Mouse (Mus musculus) skeletal muscle tissue, adult 2 months (tissue): ENCODE data around the gene Znrd1as.

Experiments used
- DNase-seq: peaks from one replicate; pipeline ENCODE4 v3.0.0-alpha.2; 2012; ENCODE audit warnings: low read depth, low spot score

The Znrd1as gene

GRCm38 (mm10) chr17:36997033-36997735 lies 38.8 kb downstream of the Znrd1as start:
- DNase-seq = peak; percentile 30

- DNase-seq = no peak
These were observed 40.1 kb downstream of the Znrd1as start for GRCm38 (mm10) chr17:36998477-36998876.

GRCm38 (mm10) chr17:37000863-37001262 lies 42.5 kb downstream of the Znrd1as start, which contains the start of gene Zfp57:
Gene Zfp57, plus strand, starts transcription at chr17:37001163.
- no peak for DNase-seq

- no peak for DNase-seq
These were observed 44.3 kb downstream of the Znrd1as start for GRCm38 (mm10) chr17:37002364-37003330.

GRCm38 (mm10) chr17:37003366-37003765 lies 45.0 kb downstream of the Znrd1as start:
- DNase-seq = no peak

GRCm38 (mm10) chr17:37008161-37008560 lies 49.8 kb downstream of the Znrd1as start:
- DNase-seq = no peak

- DNase-seq = no peak
These were observed 51.2 kb downstream of the Znrd1as start for GRCm38 (mm10) chr17:37009460-37010042.

DNA sequence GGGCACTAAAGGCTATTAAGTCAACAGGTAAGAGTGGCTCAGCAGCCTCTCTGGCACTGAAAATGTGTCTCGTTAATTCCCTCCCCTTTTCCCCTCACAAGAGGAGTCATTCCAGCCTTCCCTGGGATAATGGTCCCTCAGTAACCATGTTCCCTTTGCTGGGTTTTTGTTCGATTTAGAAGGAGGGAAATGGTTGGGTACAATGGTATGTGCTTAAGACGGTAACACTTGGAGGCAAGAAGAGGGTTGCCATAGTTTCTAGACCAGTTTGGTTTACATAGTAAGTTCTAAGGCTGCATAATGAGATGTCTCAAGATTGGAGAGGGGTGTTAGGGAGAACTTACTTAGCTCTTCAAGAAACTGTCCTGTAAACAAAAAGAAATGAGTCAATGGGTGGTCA lies 53.3 kb downstream of the Znrd1as start:
- no peak for DNase-seq

DNA sequence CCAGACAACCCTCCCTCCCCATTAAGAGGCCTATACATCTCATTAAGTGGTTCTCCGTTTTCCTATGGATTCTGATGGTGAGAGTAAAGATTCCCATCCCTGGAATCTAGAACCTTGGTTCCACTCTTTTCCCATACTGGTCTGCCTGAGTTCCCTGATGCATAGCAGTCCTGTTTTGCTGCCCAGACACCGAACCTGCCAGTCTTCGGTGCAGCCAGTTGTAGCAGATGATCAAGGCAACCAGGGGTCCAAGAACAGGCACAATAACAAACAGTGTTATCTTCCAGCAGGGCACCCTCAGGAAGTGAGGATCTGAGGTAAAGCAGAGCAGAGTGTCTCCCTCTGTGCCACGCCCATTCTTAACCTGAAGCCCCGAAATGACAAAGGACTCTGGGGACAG lies 53.7 kb downstream of the Znrd1as start:
- DNase-seq = no peak
